Mouse (Mus musculus): Measurements from ENCODE around the gene Pip5k1b. TPM values are rescaled to one million over a fixed set of nuclear protein-coding genes. Genes with fewer than 3 reads are reported as not detected.
A peak's percentile ranks its signal among the peaks of the same experiment; 100 is the strongest.

Pip5k1b gene
- total RNA-seq, 1 experiment from 2014 or later = 6.9 TPM

- no peak for ATAC-seq (replicated peaks; ENCODE audit: low read depth, poor library complexity, severe bottlenecking)
Observed at GRCm38 (mm10) chr19:24546153-24546552, 9.5 kb downstream of the Pip5k1b start.

- ATAC-seq (replicated peaks; ENCODE audit: low read depth, poor library complexity, severe bottlenecking) = no peak
Observed at GRCm38 (mm10) chr19:24543386-24544350, 12.0 kb downstream of the Pip5k1b start.

- no peak for ATAC-seq (replicated peaks; ENCODE audit: low read depth, poor library complexity, severe bottlenecking)
Observed at GRCm38 (mm10) chr19:24542293-24542675, 13.4 kb downstream of the Pip5k1b start.

- ATAC-seq (replicated peaks; ENCODE audit: low read depth, poor library complexity, severe bottlenecking) = no peak
Observed at GRCm38 (mm10) chr19:24541669-24542292, 13.9 kb downstream of the Pip5k1b start.

GRCm38 (mm10) chr19:24540952-24541668 lies 14.6 kb downstream of the Pip5k1b start:
- peak; percentile 45 for ATAC-seq (replicated peaks; ENCODE audit: low read depth, poor library complexity, severe bottlenecking)

- ATAC-seq (replicated peaks; ENCODE audit: low read depth, poor library complexity, severe bottlenecking) = no peak
Observed at GRCm38 (mm10) chr19:24539041-24539440, 16.6 kb downstream of the Pip5k1b start.

GRCm38 (mm10) chr19:24538181-24538580 lies 17.5 kb downstream of the Pip5k1b start:
- ATAC-seq (replicated peaks; ENCODE audit: low read depth, poor library complexity, severe bottlenecking) = no peak

- ATAC-seq (replicated peaks; ENCODE audit: low read depth, poor library complexity, severe bottlenecking) = no peak
Observed at GRCm38 (mm10) chr19:24537691-24538090, 18.0 kb downstream of the Pip5k1b start.

- ATAC-seq (replicated peaks; ENCODE audit: low read depth, poor library complexity, severe bottlenecking) = no peak
Observed at GRCm38 (mm10) chr19:24536920-24537319, 18.8 kb downstream of the Pip5k1b start.

GRCm38 (mm10) chr19:24536280-24536679 lies 19.4 kb downstream of the Pip5k1b start:
- no peak for ATAC-seq (replicated peaks; ENCODE audit: low read depth, poor library complexity, severe bottlenecking)

- no peak for ATAC-seq (replicated peaks; ENCODE audit: low read depth, poor library complexity, severe bottlenecking)
Observed at GRCm38 (mm10) chr19:24535161-24535560, 20.5 kb downstream of the Pip5k1b start.

GRCm38 (mm10) chr19:24534733-24535132 lies 20.9 kb downstream of the Pip5k1b start:
- ATAC-seq (replicated peaks; ENCODE audit: low read depth, poor library complexity, severe bottlenecking) = peak; percentile 94

- ATAC-seq (replicated peaks; ENCODE audit: low read depth, poor library complexity, severe bottlenecking) = peak; percentile 55
Observed at GRCm38 (mm10) chr19:24528910-24529561, 26.6 kb downstream of the Pip5k1b start.

GRCm38 (mm10) chr19:24528129-24528730 lies 27.4 kb downstream of the Pip5k1b start:
- no peak for ATAC-seq (replicated peaks; ENCODE audit: low read depth, poor library complexity, severe bottlenecking)

- ATAC-seq (replicated peaks; ENCODE audit: low read depth, poor library complexity, severe bottlenecking) = no peak
Observed at GRCm38 (mm10) chr19:24527613-24527948, 28.1 kb downstream of the Pip5k1b start.

- peak; percentile 83 for ATAC-seq (replicated peaks; ENCODE audit: low read depth, poor library complexity, severe bottlenecking)
Observed at GRCm38 (mm10) chr19:24526731-24527612, 28.7 kb downstream of the Pip5k1b start.

GRCm38 (mm10) chr19:24523476-24524313 lies 32.0 kb downstream of the Pip5k1b start:
- ATAC-seq (replicated peaks; ENCODE audit: low read depth, poor library complexity, severe bottlenecking) = no peak

- ATAC-seq (replicated peaks; ENCODE audit: low read depth, poor library complexity, severe bottlenecking) = no peak
Observed at GRCm38 (mm10) chr19:24521997-24522396, 33.7 kb downstream of the Pip5k1b start.
